Mouse (Mus musculus) CD4-positive, CD25-positive, alpha-beta regulatory T cell, adult 4 months (primary cell): ENCODE data around the gene Mboat1. TPM values are rescaled to one million over a fixed set of nuclear protein-coding genes. Genes with fewer than 3 reads are reported as not detected.

Source experiments
- ATAC-seq: one replicate; pipeline ENCODE4 v1.8.0; 2017
- polyA plus RNA-seq, 2 experiments: library from polyadenylated mRNA; unstranded; fragments of 100-300 nt; shearing (Covaris generic); gene quantifications; one replicate each; pipeline ENCODE4 v1.2.1; 2017

The Mboat1 gene
- polyA plus RNA-seq = 1 to 10 TPM; 9.6 to 9.8 TPM

GRCm38 (mm10) chr13:30136243-30136922, at the start of gene Mboat1:
TSS of gene Mboat1 (plus strand) at chr13:30136489.
- peak; percentile 91 for ATAC-seq

GRCm38 (mm10) chr13:30093086-30093485, 43.2 kb upstream of the Mboat1 start:
- ATAC-seq = peak; percentile 43

DNA sequence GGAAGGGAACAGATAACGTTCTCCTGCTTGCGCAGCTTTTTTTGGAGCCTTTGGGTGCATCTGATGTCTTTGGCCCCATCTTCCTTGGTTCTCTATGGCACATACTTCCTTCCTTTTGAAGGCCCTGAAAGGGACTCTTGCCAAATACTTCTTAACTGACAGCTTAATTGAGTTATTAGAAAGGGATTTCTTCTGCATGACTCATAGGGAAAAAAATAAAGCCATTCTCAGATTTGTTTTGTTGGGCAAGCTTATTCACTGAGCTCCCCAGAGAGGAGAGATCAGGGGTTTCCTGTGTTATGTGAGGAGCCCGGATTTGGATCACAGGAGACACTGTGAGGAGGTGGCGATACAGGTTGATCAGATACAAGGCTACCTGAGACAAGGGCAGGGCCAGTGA, 40.4 kb upstream of the Mboat1 start:
- no peak for ATAC-seq

GRCm38 (mm10) chr13:30096536-30096935, 39.8 kb upstream of the Mboat1 start:
- no peak for ATAC-seq

DNA sequence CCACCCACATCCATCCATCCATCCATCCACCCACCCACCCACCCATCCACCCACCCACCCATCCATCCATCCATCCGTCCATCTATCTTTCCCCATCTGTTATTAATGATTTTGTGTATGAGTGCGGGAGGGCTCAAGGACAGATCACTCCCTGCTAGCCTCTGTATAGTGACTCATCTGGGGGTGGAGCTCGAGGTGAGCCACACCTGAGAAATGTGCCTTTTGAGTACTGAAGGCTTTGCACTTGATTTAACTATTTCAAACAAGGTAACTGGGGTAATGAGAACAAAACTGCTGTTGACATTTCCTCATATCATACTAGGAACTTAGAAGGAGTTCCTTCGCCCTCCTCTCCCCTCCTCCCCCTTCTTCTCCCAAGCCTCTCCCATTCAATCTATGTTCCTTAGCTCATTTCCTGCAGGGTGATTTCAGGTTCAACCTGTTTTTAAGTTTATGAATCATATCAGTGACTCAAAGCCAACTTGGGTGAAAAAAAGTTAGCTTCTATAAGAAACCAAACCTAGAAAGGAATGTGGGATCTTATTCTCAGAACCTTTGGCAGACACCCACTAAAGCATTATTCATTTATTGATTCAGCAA, 27.2 kb upstream of the Mboat1 start:
- no peak for ATAC-seq

DNA sequence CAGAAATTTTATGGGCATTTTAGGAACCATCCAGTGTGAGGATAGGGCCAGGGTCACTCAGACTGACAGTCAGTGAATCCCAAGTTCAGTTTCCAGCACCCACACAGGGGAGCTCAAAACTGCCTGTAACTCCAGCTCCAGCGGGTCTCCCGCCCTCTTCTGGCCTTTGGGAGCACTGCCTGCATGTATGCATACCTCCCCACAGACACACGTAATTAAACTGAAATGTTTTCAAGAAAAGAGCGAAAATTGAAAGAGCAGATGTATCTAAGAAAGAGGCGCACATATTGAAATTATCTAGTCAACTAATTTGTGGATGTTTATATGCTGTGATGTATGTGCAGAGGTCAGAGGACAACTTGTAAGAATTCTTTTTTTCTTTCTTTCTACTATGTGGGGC, 20.5 kb upstream of the Mboat1 start:
- ATAC-seq = no peak

DNA sequence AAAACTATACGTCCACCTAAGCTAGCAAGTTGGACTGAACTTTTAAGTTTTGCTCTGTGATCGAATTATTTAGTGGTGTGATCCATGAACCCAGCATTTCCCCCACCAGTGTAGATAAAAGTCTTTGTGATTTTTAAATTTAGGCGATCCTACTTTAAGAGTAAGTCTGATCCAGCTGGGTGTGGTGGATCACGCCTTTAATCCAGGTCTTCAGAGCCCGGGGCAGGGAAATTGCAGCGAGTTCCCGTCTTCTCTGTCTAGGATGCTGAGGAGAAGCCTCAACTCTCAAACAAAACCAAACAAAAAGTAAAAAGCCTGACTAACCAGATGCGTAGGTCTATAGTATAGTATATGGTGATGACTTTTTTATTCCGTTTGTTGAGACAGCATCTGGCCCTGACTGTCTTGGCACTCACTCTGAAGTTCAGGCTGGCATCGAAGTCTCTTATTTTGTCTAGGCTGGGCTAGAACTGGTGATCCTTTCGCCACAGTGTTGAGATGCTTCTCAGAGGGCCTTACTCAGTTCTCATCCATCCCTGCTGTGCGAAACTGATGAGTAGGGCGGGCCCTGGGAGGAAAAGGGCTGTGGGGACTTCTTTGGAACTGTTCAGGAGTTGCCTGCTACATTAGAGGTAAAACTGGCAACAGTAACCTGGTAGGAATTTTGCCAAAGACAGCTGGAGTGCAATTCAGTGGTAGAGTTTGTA, 787 bp downstream of the Mboat1 start:
- no peak for ATAC-seq

DNA sequence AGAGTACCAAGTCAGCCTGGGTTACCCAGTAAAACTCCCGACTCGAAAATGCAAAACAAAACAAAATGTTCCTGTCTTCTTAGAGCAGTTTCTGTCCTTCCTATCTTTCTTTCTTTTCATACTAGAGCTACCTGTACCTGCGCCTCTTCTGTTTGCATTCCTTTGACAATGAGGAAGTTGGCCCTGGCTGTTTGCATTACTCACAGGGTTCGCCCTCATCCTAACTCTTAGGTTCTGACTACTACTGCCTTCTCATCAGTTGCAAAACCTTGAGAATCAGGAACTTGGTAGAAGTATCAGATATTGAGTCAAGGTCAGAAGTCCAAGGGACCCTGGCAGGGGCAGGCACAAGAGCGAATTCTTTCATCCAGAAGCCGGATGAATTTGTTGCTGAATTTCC, 1.7 kb downstream of the Mboat1 start:
- ATAC-seq = no peak

DNA sequence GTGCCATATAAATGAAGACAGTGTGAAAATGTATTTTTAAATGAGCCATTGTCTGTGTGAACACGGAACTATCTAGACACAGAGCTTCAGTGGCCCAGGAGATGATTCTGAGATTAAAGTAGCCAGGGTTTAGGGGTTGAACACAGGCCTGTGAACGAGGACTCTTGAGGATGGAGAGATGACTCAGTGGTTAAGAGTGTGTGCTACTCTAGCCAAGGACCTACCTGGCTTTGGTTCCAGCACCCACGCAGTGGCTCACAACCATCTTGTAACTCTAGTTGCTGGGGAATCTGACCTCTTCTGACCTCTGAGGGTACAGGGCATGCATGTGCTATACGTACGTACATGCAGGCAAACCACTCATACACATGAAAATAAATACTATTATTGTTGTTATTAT, 3.9 kb downstream of the Mboat1 start:
- no peak for ATAC-seq

- no peak for ATAC-seq
Measured at GRCm38 (mm10) chr13:30140646-30141045, 4.4 kb downstream of the Mboat1 start.

GRCm38 (mm10) chr13:30141996-30142395, 5.7 kb downstream of the Mboat1 start:
- ATAC-seq = no peak

DNA sequence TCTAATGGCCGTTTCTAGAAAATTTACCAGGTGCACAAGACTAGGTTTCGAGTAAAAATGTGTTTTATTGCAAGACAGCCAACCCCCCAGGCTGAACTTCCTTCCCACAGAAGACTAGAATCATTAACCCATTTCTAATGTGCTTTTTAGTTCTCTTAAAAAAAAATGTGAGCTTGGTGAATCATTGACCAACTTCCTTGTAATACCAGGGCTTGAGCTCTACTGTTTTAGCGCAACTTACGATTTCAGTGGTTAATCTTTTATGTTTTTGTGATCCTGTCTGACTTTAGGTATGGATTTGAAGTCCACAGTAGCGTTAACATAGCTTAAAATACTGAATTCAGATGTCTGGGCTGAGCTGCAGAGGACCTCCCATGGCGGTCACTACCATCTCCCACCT, 10.2 kb downstream of the Mboat1 start:
- no peak for ATAC-seq

- ATAC-seq = peak; percentile 61
Measured at GRCm38 (mm10) chr13:30154264-30154663, 18.0 kb downstream of the Mboat1 start.

DNA sequence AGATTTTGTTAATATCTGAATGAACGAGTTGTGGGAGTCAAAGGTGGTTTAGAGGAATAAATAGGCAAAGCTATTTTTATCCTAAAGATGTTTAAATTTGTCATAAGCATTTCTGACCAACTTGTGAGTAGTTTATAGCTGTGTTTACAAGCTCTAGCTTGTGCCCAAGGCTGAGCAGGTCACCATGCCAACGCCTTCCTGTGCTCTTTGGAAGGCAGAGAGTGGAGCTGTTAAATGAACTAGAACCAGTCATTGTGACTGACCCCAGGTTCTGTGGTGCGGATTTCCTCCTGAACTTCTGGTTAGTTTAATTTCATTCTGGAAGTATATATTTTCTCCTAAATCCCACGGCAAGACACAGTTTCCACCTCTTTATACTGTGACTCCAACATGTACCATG, 23.3 kb downstream of the Mboat1 start:
- ATAC-seq = no peak

DNA sequence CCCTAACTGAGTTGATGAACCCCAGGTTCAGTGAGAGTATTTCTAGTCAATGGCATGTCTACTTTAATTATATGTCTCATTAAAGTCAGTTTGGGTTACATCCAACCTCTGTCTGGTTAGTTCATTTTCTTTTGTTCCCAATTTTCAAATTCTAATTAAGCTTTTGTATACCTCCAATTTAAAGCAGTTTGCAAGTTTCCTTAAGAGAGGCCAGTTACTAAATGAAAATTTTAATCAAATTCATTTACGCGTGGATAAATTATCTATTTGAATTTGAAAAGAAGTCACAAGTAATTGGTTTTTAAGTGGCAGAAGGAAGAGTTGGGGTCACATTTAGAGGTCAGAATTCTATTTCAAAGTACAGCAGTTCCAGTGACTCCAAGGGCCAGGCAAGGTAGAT, 27.2 kb downstream of the Mboat1 start:
- ATAC-seq = no peak

- ATAC-seq = peak; percentile 87
Measured at GRCm38 (mm10) chr13:30166138-30167090, 30.1 kb downstream of the Mboat1 start.

- ATAC-seq = no peak
Measured at GRCm38 (mm10) chr13:30167499-30167898, 31.2 kb downstream of the Mboat1 start.

DNA sequence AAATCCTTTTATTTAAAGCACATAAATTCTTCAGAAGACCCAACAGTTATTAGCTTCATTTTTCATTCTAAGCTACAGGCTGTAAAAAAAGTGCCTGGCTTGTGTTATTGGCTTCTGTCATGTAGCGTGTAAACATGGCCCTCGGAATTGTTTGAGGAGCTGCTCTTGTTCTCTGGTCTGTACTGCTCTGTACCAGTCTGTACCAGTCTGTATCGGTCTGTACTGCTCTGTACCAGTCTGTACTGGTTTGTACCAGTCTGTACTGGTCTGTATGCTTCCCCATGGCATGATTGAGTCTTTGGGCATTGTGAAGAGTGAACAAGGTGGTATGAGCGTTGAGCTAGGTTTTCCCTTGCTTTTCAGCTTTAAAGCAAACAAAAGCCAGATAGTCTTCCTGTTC, 32.5 kb downstream of the Mboat1 start:
- no peak for ATAC-seq

DNA sequence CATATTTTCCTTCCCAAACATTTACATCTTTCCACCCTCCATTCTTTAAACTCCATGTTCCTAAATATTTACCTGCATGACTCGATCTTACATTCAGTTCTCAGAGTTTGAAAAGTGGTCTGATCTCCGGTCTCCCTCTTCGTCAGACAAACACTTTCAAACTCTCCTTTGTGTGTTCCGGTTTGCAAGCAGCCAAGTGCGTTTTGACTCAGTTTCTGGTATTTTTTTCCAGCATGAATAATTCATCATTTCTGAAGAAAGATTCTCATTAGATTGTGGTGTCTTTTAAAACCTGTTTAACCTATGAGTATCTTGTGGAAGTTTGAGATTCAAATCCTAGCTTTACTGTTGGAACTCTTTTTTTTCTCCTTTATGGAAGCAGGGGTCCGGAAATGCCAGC, 33.8 kb downstream of the Mboat1 start:
- no peak for ATAC-seq

- peak; percentile 41 for ATAC-seq
Measured at GRCm38 (mm10) chr13:30174586-30174985, 38.3 kb downstream of the Mboat1 start.

GRCm38 (mm10) chr13:30177356-30177755, 41.1 kb downstream of the Mboat1 start:
- ATAC-seq = no peak

DNA sequence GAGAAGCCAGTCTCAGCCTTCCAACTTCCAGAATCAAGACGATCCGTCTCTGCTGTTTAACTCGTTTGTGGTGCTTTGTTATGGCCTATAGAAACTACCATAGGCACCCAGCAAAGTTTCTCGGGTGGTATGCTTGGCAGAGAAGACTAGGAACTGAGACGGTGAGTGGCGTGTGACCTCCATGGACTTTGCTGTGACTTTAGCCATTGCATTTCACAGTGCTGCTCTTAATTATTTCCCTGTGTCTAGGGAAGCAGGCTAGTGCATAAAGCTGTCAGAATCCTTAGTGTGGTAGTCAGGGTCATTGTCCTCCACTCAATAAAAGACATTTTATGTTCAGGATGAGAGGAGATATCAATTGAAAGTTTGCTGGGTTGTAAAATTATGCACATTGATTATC, 49.3 kb downstream of the Mboat1 start:
- ATAC-seq = no peak

GRCm38 (mm10) chr13:30185959-30186358, 49.7 kb downstream of the Mboat1 start:
- ATAC-seq = no peak
